26 mouse cellular contexts compared by ENCODE assay signal in the genomic region with DNA sequence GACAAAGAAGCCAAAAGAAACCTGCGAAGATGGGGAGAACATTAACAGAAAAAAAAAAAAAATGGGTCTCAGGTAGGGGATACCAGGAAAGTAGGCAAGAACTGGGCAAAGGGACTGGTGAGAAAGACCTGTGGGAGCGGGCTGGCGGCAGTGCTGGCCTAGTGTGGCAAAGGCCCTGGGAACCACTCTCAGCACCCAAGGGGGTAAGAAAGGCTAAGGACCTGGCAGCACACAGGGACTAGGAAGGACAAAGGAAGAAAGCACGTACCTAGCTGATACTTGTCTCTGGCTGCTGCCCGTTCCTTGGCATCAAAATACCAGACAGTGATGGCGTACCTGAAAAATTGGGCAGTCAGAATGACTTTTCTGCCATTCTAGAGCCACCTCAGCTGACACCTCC. TPM values are rescaled to one million over a fixed set of nuclear protein-coding genes. Genes with fewer than 3 reads are reported as not detected.
DNase-seq lines count a peak whose midpoint lies in the region; ATAC-seq and TF ChIP-seq lines count a peak whose summit lies in the region.
"Had no signal": no experiment of that assay in that cellular context is flagged by ENCODE, and none has a peak within 500 bp of the region (broad histone marks: within the 10 kb centered on the region; RNA-seq: fewer than 3 reads in every experiment).

No protein-coding gene starts in this region.

- peak; percentile 52 for DNase-seq in adrenal gland, postnatal 14 days
- no peak for DNase-seq in adrenal gland, postnatal 25 days
- peak; percentile 36 for DNase-seq in cerebellum, adult 9-10 months
- DNase-seq in cerebellum, postnatal 25 days: no peak
- no peak for DNase-seq in layer of hippocampus, adult 2 months (ENCODE audit: low spot score in 2 of 2)
- no peak for DNase-seq in layer of hippocampus, postnatal 14 days (ENCODE audit: low spot score in 2 of 2)

- no peak for TF ChIP-seq CTCF in layer of hippocampus, adult 2 months (conservative IDR thresholded peaks at IDR 0.05)

- no peak overlapping the region for H3K4me3 ChIP-seq in layer of hippocampus, adult 2 months
- H3K4me3 ChIP-seq in hindbrain, embryonic 12.5 days: no peak overlapping the region
- H3K4me3 ChIP-seq: embryonic facial prominence, embryonic 15.5 days; erythroblast, embryonic 14.5 days; forebrain, embryonic 10.5 days; heart, embryonic 12.5 days; hindbrain, embryonic 10.5 days; hindbrain, embryonic 15.5 days had no signal

- peak overlapping the region; percentile 74; the same call in 1 of the 2 replicates for H3K27ac ChIP-seq in layer of hippocampus, adult 2 months
- no peak overlapping the region for H3K27ac ChIP-seq in hindbrain, embryonic 12.5 days
- H3K27ac ChIP-seq: embryonic facial prominence, embryonic 15.5 days; forebrain, embryonic 10.5 days; hindbrain, embryonic 10.5 days; hindbrain, embryonic 15.5 days had no signal

- ATAC-seq in hindbrain, embryonic 12.5 days (ENCODE audit: low FRiP score): no peak

- H3K4me1 ChIP-seq in hindbrain, embryonic 12.5 days: peaks cover 44% of the 10 kb centered on the region

- WGBS in hindbrain, embryonic 12.5 days: 100% methylated on average over 6 of the region's 6 CpGs

- H3K36me3 ChIP-seq in hindbrain, embryonic 12.5 days: peaks cover 44% of the 10 kb centered on the region

- no peak overlapping the region for H3K4me2 ChIP-seq in hindbrain, embryonic 12.5 days (replicated peaks)
- H3K4me2 ChIP-seq: embryonic facial prominence, embryonic 15.5 days; heart, embryonic 12.5 days had no signal

- no peak overlapping the region for H3K9ac ChIP-seq in hindbrain, embryonic 12.5 days
- H3K9ac ChIP-seq: embryonic facial prominence, embryonic 15.5 days; heart, embryonic 12.5 days; hindbrain, embryonic 15.5 days had no signal

- no peaks in the 10 kb centered on the region for H3K27me3 ChIP-seq in hindbrain, embryonic 12.5 days
- H3K27me3 ChIP-seq: embryonic facial prominence, embryonic 15.5 days; heart, embryonic 12.5 days; hindbrain, embryonic 15.5 days had no signal

- H3K9me3 ChIP-seq in hindbrain, embryonic 12.5 days (replicated peaks): no peaks in the 10 kb centered on the region
- H3K9me3 ChIP-seq: embryonic facial prominence, embryonic 15.5 days; forebrain, embryonic 10.5 days; heart, embryonic 12.5 days; hindbrain, embryonic 10.5 days; hindbrain, embryonic 15.5 days had no signal

RNA-seq across cellular contexts. Expression of a gene that starts 5.7 kb away (rescaled TPM):
- total RNA-seq in adrenal gland, postnatal 14 days (2021): not detected in 2 replicates
- not detected in 2 replicates for total RNA-seq in adrenal gland, postnatal 25 days (2021)
- total RNA-seq in layer of hippocampus, adult 2 months (2021): not detected
- not detected for total RNA-seq in layer of hippocampus, postnatal 14 days (2021)
- polyA plus RNA-seq in hindbrain, embryonic 12.5 days (2016; fragmentation: Nextera tagmentation; extraction: Ambion mirVana): 0.13 and 0.18 TPM in 2 replicates
- total RNA-seq: adrenal gland, adult 8-10 months; common myeloid progenitor, adult 5-6 weeks; gastrocnemius, postnatal 10 days; gastrocnemius, postnatal 4 days; heart, adult 8-10 months; heart, postnatal 25 days had no signal
- polyA plus RNA-seq: C2C12; embryonic facial prominence, embryonic 11.5 days; erythroblast, embryonic 14.5 days; forebrain, embryonic 14.5 days; heart, embryonic 12.5 days; hindbrain, embryonic 10.5 days; kidney, adult 2 months had no signal

RNA-seq across cellular contexts. Expression of a gene that starts 7.3 kb away (rescaled TPM):
- 83.9 and 92.9 TPM in 2 replicates for total RNA-seq in adrenal gland, postnatal 14 days (2021)
- total RNA-seq in adrenal gland, postnatal 25 days (2021): 108 and 120 TPM in 2 replicates
- 100 to 1,000 TPM in 1 of 2 experiments, 10 to 100 TPM in 1; 97.4 to 103 TPM for total RNA-seq in layer of hippocampus, adult 2 months (2021)
- 10 to 100 TPM; 88.1 to 90.7 TPM for total RNA-seq in layer of hippocampus, postnatal 14 days (2021)
- 95.0 and 102 TPM in 2 replicates for polyA plus RNA-seq in hindbrain, embryonic 12.5 days (2016; fragmentation: Nextera tagmentation; extraction: Ambion mirVana)

RNA-seq across cellular contexts. Expression of a gene that starts 19.4 kb away (rescaled TPM):
- 39.5 and 55.2 TPM in 2 replicates for total RNA-seq in adrenal gland, postnatal 14 days (2021)
- total RNA-seq in adrenal gland, postnatal 25 days (2021): 65.7 and 78.2 TPM in 2 replicates
- 10 to 100 TPM; 97.4 to 98.8 TPM for total RNA-seq in layer of hippocampus, adult 2 months (2021)
- total RNA-seq in layer of hippocampus, postnatal 14 days (2021): 10 to 100 TPM; 85.1 to 87.0 TPM
- 86.6 and 101 TPM in 2 replicates for polyA plus RNA-seq in hindbrain, embryonic 12.5 days (2016; fragmentation: Nextera tagmentation; extraction: Ambion mirVana)

RNA-seq across cellular contexts. Expression of a gene that starts 21.6 kb away (rescaled TPM):
- total RNA-seq in adrenal gland, postnatal 14 days (2021): not detected in 2 replicates
- 0.62 TPM in 1 of 2 replicates, not detected in the other for total RNA-seq in adrenal gland, postnatal 25 days (2021)
- not detected for total RNA-seq in layer of hippocampus, adult 2 months (2021)
- not detected for total RNA-seq in layer of hippocampus, postnatal 14 days (2021)
- polyA plus RNA-seq in hindbrain, embryonic 12.5 days (2016; fragmentation: Nextera tagmentation; extraction: Ambion mirVana): 0.85 and 1.9 TPM in 2 replicates
- total RNA-seq: adrenal gland, adult 8-10 months; common myeloid progenitor, adult 5-6 weeks; ES-E14; gastrocnemius, postnatal 10 days; gastrocnemius, postnatal 4 days; heart, adult 8-10 months; heart, postnatal 25 days had no signal
- polyA plus RNA-seq: embryonic facial prominence, embryonic 11.5 days; erythroblast, embryonic 14.5 days; forebrain, embryonic 10.5 days; forebrain, embryonic 14.5 days; heart, embryonic 16.5 days; intestine, embryonic 16.5 days; kidney, adult 2 months had no signal

RNA-seq across cellular contexts. Expression of a gene that starts 21.7 kb away (rescaled TPM):
- 0.89 TPM in 1 of 2 replicates, not detected in the other for total RNA-seq in adrenal gland, postnatal 14 days (2021)
- not detected in 2 replicates for total RNA-seq in adrenal gland, postnatal 25 days (2021)
- total RNA-seq in layer of hippocampus, adult 2 months (2021): 1 to 10 TPM; 2.2 to 2.7 TPM
- 10 to 100 TPM in 1 of 2 experiments, 1 to 10 TPM in 1; 5.6 to 15.8 TPM for total RNA-seq in layer of hippocampus, postnatal 14 days (2021)
- polyA plus RNA-seq in hindbrain, embryonic 12.5 days (2016; fragmentation: Nextera tagmentation; extraction: Ambion mirVana): 20.0 and 25.6 TPM in 2 replicates
- total RNA-seq: gastrocnemius, postnatal 10 days; gastrocnemius, postnatal 4 days; heart, postnatal 25 days had no signal
- polyA plus RNA-seq: erythroblast, embryonic 14.5 days; heart, embryonic 12.5 days had no signal

Comparison
In these comparisons a context has a peak if more than half of its experiments do, and no peak if none do; other contexts are left out.
1. DNase-seq: peak in adrenal gland, postnatal 14 days (single experiment) and cerebellum, adult 9-10 months (single experiment); none in adrenal gland, postnatal 25 days (single experiment), cerebellum, postnatal 25 days (0 of 2), layer of hippocampus, adult 2 months (0 of 2) and layer of hippocampus, postnatal 14 days (0 of 2).